Mouse (Mus musculus) myocyte (in vitro differentiated cells): ENCODE data around the gene Bola2.

Experiments
- POLR2A ChIP-seq: IDR thresholded peaks from one replicate; pipeline ENCODE4 v1.6.1; 2011; ENCODE audit warnings: low read depth, mild to moderate bottlenecking, control low read depth, moderate library complexity; ENCODE audit not compliant: insufficient read length
- TCF3 ChIP-seq: IDR thresholded peaks from one replicate; pipeline ENCODE4 v1.6.1; 2011; ENCODE audit warnings: low read depth, control low read depth; ENCODE audit not compliant: insufficient read length

- TF ChIP-seq POLR2A (no peak), TCF3 (no peak)
Observed at GRCm38 (mm10) chr7:126718787-126719337, 23.7 kb downstream of the Bola2 start.
